Mouse (Mus musculus): ENCODE data around the gene Stoml2. TPM values are rescaled to one million over a fixed set of nuclear protein-coding genes. Genes with fewer than 3 reads are reported as not detected.

The Stoml2 gene
- total RNA-seq, 2 experiments from 2014 or later = 62.3 to 70.8 TPM

GRCm38 (mm10) chr4:43038567-43039495, 7.3 kb upstream of the Stoml2 start:
- no peak for ATAC-seq (ENCODE audit: poor library complexity, severe bottlenecking)

GRCm38 (mm10) chr4:43037860-43038566, 6.5 kb upstream of the Stoml2 start:
- ATAC-seq (ENCODE audit: poor library complexity, severe bottlenecking) = no peak

DNA sequence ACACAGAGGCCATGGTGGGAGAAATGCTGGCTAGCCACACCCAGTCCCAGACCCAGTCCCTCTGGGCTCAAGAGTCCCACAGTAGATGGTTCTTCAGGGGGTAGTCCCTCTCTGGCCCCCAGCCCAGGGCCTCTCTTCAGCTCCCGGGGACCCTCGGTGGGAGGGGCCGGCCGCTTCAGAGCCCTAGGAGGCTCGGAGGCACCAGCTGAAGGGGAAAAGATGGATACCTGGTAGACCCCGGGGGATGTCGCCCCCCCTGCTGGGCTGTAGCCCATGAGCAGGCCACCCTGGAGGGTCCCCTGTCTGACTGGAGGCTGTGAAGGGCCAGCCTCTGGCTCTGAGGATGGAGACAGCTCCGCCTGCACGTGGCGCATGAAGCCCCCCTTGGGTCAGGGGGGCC, 4.8 kb upstream of the Stoml2 start:
- ATAC-seq (ENCODE audit: poor library complexity, severe bottlenecking) = no peak

DNA sequence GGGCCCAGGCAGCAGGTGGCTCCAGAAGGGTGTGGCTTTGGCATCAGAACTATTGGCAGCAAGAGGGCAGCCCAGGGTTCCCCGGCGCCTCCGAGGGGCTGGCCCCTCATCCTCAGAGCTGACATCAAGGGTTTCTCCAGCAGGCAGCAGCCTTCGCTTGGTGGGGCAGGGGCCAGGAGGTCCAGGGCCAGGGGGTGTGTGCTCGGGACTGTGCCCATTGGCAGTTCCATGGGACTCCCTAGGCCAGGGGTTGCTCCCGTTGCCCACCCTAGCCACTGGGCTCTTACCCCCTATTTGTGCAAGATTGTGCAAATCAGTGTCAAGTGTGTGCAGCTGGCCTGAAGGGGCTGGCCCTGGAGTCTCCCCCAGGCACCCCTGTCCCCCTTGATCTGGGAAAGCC, 4.3 kb upstream of the Stoml2 start:
- ATAC-seq (ENCODE audit: poor library complexity, severe bottlenecking) = no peak

DNA sequence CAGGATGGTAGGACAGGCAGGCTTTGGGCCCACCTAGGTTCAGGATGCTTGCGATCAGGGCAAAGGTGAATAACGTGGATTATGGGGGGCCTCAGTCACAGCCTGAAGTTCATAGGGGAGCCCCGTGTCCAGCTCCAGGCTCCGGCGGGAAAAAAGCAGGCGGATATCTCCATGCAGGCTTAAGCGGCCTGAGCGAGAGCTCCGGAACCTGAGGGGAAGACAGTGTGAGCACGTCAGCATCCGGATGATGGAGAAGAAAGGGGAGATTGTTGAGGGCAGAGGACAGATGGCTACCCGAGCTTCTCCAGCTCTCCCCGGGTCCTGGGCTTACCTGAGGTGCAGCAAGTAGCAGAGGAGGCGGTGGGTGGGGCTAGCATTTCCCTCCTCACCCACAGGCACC, 2.0 kb upstream of the Stoml2 start:
- no peak for ATAC-seq (ENCODE audit: poor library complexity, severe bottlenecking)

- ATAC-seq (ENCODE audit: poor library complexity, severe bottlenecking) = no peak
Observed at GRCm38 (mm10) chr4:43032501-43032900, 991 bp upstream of the Stoml2 start.

DNA sequence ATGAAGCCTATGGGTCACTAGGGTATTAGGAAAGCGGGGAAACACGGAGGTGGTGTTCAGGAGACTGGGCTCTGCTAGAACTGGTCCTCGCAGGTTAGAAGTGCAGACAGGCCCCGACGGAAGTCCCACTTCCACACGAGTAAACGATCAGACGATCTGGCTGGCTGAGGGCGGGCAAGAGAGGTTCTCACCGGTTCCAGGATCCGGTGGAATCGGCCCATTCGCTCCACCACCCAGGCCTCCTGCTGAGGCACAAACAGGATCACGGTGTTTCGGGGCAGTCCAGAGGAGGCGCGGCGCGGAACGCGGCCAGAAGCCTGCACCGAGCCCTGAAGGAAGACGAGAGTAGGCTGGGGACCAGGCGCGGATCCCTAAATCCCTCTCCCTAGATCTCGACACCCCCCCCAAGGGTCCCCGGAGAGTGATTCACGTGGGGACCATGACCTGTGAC, 705 bp downstream of the Stoml2 start:
- ATAC-seq (ENCODE audit: poor library complexity, severe bottlenecking) = peak; percentile 41

GRCm38 (mm10) chr4:43030352-43030751, 1.2 kb downstream of the Stoml2 start:
- no peak for ATAC-seq (ENCODE audit: poor library complexity, severe bottlenecking)

- ATAC-seq (ENCODE audit: poor library complexity, severe bottlenecking) = no peak
Observed at GRCm38 (mm10) chr4:43029749-43030148, 1.8 kb downstream of the Stoml2 start.

DNA sequence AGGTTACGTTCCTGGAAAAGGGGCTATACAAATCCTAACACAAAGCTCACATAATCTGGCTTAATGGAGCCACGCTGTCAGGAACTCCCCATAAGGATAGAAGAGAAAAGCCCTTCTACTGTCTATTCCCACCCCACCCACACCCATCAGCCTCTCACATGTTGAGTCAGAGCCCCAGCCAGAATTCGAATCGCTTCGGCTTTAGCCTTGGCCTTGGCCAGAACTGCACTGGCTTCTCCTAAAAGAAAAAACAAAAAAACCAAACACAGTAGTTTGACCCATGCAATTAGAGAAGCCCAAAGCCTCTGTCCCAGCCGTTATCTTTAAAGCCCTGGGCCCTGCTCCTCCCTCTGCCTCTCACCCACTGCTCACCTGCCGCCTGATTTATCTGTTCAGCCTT, 2.4 kb downstream of the Stoml2 start:
- no peak for ATAC-seq (ENCODE audit: poor library complexity, severe bottlenecking)

GRCm38 (mm10) chr4:43025084-43025960, 6.2 kb downstream of the Stoml2 start, which contains the start of gene Pigo:
Pigo (minus strand) TSS chr4:43025819.
- ATAC-seq (ENCODE audit: poor library complexity, severe bottlenecking) = peak; percentile 96

- ATAC-seq (ENCODE audit: poor library complexity, severe bottlenecking) = no peak
Observed at GRCm38 (mm10) chr4:43024673-43025072, 6.8 kb downstream of the Stoml2 start.

GRCm38 (mm10) chr4:43021341-43021740, 10.2 kb downstream of the Stoml2 start:
- ATAC-seq (ENCODE audit: poor library complexity, severe bottlenecking) = no peak

DNA sequence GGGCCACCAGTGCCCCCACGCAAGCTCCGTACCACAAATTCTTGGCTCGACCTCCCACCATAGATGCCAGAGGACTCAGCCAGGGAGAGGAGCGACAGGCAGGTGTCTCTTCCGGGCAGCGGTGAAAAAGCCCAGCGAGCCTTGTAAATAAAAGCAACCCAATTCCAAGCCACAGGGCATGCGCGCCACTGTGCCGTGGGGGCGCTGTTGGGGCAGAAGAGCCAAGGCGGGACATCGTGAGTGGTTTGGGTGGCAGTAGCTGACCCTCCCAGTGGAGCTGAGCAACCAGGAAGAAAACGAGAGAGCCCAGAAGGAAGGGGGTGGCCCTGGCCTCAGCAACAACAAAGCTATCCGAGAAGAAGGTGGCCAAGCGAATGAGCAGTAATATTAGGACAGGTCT, 10.6 kb downstream of the Stoml2 start:
- no peak for ATAC-seq (ENCODE audit: poor library complexity, severe bottlenecking)

DNA sequence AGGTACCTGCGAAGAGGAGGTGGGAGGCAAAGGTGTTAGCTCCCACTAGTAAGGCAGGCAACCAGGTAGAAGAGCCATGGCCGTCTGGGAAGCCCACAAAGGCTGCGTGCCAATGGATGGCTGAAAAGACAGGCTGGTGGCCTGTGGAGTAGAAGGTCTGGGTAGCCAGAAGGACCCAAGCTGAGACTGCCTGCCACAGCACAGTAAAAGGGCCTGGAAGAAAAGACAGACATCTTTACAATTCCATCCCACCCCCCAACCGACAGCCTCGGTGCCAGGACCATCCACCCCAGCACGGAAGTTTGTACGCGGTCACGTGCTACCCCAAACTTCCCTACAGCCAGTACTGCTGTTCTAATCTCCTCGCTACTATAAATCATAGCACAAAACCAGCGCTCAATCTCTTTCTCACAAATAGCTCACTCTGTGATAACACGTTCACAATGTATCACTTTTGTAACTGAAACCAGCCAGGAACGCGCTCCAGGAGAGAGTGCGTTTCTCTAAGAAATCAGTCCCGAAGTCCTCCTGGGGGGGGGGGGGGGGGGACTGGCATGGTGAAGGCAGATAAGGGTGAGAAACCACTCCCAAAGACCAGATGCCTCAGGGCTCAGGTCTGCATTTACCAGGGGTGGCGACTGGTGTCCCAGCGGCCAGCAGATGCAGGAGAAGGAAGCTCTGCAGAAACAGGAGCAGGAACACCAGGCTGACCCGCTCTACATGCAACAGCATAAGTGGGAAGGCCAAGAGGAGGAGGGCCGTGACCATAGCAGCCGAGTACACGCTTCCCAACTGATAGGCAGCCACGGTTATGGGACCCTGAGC, 11.7 kb downstream of the Stoml2 start:
- ATAC-seq (ENCODE audit: poor library complexity, severe bottlenecking) = no peak

DNA sequence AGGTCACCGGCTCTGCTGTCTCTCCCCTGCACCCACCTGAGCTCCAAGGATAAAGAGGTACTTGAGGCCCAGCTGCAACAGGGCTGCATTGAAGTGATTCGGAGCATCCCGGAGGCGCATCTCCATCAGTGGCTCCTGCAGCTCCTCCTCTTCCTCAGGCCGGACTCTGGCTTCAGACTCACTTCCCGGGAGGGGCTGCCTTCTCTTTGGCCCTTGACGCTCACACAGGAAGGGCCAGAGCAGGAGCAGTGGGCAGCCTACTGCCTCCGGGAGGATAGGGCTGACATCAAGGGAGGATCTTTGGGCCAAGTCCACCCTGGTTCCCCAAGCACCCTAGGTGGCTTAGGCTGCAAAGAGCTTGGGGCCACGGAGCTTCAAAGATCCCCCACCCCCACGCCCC, 12.3 kb downstream of the Stoml2 start:
- no peak for ATAC-seq (ENCODE audit: poor library complexity, severe bottlenecking)

DNA sequence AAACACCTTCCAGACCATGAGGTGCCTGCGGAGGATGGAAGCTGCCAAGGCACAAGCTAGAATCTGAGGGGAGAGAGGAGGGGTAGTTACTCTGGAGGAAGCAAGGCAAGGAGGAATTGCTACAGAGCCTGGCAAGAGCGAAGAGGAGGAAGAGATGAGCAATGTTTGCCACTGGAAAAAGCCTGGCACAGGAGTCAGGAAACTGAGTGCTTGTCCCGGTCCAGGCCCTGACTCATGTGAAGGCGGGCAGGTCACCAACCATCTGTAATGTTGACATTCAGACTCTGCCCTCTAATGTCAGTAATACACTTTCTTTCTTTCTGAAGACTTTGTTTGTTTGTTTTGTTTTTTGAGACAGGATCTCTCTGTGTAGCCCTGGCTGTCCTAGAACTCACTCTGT, 13.4 kb downstream of the Stoml2 start:
- ATAC-seq (ENCODE audit: poor library complexity, severe bottlenecking) = no peak

- no peak for ATAC-seq (ENCODE audit: poor library complexity, severe bottlenecking)
Observed at GRCm38 (mm10) chr4:43012091-43012490, 19.4 kb downstream of the Stoml2 start.

- peak; percentile 96 for ATAC-seq (ENCODE audit: poor library complexity, severe bottlenecking)
Observed at GRCm38 (mm10) chr4:43010161-43011038, 21.1 kb downstream of the Stoml2 start, which contains the start of gene Fancg. Fancg (minus strand) TSS chr4:43010506.
